Mouse (Mus musculus) right cerebral cortex, postnatal 14 days (tissue): ENCODE results near the gene Cbx7.

Source experiments
- DNase-seq: peaks from one replicate; pipeline ENCODE4 v3.0.0; 2022

Gene Cbx7

GRCm38 (mm10) chr15:79970940-79971339 is at the start of gene Cbx7:
TSS of gene Cbx7 (minus strand) at chr15:79971119.
- DNase-seq = no peak

DNA sequence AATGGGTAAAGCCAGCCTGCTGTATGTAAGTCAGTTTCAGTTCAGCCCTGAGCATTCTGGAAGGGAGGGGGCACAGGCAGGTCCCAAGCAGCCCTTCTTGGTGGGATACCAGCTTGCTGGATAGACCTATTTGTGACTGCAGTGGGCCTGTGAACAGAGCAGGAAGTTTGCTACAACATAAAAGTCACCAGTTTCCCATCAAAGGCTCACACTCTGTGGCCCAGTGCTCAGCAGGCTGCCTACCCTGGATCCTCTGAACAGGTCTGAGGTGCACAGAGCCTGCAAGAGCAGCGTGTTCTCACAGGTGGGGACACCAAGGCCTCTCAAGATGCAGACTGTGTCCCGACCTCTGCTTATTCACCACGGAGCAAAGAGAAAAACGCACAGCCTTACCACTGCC is 49.6 kb upstream of the Cbx7 start:
- DNase-seq = no peak

GRCm38 (mm10) chr15:80019625-80020024 is 48.7 kb upstream of the Cbx7 start:
- no peak for DNase-seq

- DNase-seq = no peak
Measured at GRCm38 (mm10) chr15:80019220-80019619, 48.3 kb upstream of the Cbx7 start.

GRCm38 (mm10) chr15:80016563-80017301 is 45.8 kb upstream of the Cbx7 start:
- no peak for DNase-seq

- peak; percentile 62 for DNase-seq
Measured at GRCm38 (mm10) chr15:80015211-80015952, 44.5 kb upstream of the Cbx7 start.

DNA sequence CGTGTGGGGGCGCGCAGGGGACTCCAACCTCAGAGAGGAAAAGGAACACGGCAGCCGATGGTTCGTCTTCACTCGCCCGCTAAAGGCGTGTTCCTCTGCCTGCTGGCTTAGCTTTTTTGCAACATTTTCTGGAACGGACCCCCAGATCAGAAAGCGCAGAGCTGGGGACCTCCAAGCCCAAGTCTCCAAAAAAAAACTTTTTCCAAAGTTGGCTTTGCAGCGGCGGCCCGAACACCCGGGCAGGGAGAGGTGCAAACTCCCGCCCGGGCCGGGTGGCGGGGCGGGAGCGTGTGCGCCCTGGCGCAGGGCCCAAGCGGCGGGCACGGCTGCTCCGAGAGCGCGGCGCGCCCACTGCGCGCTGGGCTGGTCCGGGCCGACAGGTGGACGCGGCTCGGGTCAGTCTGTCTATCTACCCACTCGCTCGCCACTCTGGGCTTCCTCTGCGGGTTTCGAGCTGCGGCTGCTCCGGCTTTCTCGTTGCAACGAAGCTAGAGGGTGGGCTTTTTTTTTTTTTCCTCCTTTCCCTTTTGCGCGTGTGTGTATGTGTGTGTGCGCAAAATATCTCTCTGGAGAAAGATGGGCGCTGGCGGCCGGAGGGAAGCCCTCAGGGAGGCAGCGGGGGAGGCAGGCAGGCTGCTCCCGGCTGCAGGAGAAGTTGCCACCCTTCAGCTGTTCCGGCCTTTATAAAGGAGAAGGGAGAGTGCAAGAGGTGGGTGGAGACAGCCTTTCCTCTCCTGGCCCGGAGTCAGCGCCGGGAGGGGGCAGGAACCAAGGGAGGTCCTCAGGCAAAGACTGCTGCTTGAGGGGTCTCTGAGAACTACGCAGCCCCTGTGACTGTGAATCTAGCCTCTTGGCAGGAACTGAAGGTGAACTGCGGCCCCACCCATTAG is 43.6 kb upstream of the Cbx7 start, which contains the start of gene Pdgfb:
Gene Pdgfb, minus strand, starts transcription at position 657 of the 890 bp plus-strand sequence.
- DNase-seq = peak; percentile 63

- no peak for DNase-seq
Measured at GRCm38 (mm10) chr15:80014031-80014320, 43.1 kb upstream of the Cbx7 start.

GRCm38 (mm10) chr15:80013256-80014030 is 42.5 kb upstream of the Cbx7 start:
- DNase-seq = peak; percentile 31

DNA sequence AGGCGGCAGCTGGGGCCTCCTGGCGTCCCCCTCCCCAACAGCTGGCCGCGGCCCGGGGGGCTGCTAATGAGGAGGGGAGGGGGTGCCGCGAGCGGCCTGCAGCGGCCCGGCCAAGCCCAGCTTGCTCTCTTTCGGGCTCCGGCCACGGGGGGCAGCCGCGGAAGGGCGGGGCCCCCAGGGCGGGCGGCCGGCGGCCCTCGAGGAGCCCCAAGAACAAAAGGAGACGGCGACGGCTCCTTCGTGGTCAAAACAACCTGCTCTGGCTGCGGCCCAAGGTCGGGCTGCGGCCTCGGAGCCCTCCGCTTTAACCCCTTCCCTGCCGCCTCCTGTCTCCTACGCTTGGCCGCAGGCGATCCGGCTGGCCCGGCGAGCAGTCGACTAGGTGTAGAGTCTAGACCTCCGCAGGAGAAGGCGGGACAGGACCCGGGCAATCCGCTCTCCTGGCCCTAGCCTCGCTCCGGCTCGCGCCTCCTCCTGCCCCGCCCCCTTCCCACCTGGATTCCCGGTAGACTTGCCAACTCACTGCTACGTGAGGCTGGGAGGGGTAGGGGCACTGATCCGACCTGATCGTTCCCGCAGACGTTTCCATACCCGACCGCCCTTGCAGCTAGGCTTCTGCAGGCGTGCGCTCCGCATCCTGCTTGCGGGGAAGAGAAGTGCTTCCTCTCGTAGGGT is 41.7 kb upstream of the Cbx7 start:
- DNase-seq = peak; percentile 72

GRCm38 (mm10) chr15:80011778-80012526 is 41.0 kb upstream of the Cbx7 start:
- DNase-seq = peak; percentile 88

DNA sequence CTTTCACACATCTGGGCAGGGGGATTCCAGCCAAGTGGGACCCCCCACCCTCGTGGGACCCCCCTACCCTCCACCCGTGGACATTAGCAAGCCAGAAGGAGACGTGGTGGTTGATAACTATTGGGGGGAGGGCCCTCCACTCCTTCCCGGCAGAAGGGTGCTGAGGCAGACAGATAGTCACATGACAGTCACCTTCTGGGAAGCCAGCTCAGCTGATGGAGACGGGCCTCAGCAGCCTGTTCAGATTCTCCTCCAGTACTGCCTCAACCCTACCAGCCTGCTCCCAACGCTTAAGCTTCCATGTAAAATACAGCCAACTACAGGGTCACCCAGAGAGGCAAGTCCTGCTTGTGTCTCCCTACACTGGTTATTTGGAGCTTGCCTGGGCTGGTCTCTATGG is 40.3 kb upstream of the Cbx7 start:
- DNase-seq = no peak

GRCm38 (mm10) chr15:80010182-80010558 is 39.3 kb upstream of the Cbx7 start:
- peak; percentile 71 for DNase-seq

DNA sequence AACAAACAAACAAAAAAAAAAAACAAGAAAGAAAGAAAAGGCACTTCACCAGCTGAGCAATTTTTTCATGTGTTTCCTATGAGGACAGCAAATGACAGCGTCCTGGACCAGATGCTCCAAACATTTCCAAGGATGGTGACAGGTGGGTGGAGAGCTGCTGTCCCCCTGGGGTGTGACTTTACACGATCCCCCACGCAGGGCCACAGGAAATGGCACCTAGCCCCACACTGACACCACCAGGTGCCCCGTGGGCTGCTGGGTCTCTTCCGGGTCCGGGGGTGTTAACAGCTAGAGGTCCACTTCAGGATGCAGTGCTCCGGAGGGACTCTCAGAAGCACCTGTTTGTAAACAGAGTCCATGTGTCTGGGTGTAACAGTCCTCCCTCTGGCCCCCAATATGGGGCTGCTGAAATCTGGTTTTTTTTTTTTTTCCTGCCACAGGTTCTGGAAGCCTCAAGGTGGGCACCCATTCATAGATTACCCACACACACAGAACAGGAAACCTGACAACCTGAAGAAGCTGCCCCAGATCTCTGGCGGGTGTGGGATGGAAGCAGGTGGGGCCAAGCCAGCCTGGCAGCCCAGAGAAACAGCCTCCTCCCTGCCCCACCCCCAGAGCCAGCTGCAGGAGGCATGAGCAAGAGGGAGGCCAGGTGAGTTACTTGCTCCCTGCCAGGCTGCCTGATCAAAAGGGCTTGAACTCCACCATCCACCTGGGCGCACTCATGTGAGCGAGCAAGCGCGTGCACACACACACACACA is 38.7 kb upstream of the Cbx7 start:
- no peak for DNase-seq

DNA sequence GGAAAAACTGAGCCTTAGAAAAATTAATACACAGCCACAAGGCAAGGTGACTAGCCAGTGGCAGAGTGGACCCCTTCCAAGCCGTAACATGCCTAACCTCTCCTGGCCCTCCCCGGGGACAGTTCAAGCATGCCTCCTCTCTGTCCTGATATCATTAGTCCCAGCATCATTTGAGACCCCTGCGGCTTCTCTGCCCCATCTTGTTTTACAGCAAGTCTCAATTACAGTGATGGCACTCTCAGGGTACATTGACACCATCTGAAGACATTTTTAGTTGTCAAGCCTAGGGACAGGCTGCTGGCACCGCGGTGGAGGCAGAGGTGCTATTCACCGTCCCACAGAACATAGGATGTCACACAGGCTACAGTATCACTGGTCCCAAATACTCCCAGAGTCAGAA is 37.5 kb upstream of the Cbx7 start:
- DNase-seq = no peak

- no peak for DNase-seq
Measured at GRCm38 (mm10) chr15:80006156-80006555, 35.2 kb upstream of the Cbx7 start.

DNA sequence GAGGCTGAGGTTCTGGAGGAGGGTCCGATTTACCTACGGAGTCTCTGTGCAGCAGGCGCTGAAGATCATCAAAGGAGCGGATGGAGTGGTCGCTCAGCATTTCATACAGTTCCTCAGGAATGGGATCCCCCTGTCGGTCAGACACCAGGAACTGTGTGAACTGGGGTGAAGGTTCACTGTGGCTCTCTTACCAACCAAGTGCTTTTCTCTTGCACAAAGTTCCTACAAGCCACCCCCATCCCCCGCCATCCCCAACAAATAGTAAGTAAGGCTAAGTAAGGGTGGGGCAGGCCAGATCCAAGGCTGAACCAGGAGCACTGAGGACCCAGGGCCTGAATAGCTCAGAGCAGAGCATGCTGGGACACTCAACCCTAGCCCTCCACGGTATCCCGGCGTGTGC is 34.5 kb upstream of the Cbx7 start:
- DNase-seq = no peak

GRCm38 (mm10) chr15:80004644-80005340 is 33.9 kb upstream of the Cbx7 start:
- DNase-seq = no peak

- DNase-seq = no peak
Measured at GRCm38 (mm10) chr15:80003581-80003980, 32.7 kb upstream of the Cbx7 start.

GRCm38 (mm10) chr15:80001601-80002000 is 30.7 kb upstream of the Cbx7 start:
- DNase-seq = no peak
